Mouse (Mus musculus) thymus, adult 2 months (tissue): ENCODE measurements around the gene Rassf10.

Source experiments
- CTCF ChIP-seq: fragments of 200-500 bp; IDR thresholded peaks from 2 replicates; pipeline ENCODE4 v1.5.1; 2012; ENCODE audit warnings: mild to moderate bottlenecking, control low read depth, low read length, moderate library complexity, borderline replicate concordance; ENCODE audit not compliant: control insufficient read depth, poor library complexity, insufficient read depth; ENCODE audit errors: extremely low read depth
- POLR2A ChIP-seq: fragments of 200-500 bp; IDR thresholded peaks from 2 replicates; pipeline ENCODE4 v1.6.1; 2012; ENCODE audit warnings: mild to moderate bottlenecking, low read length, control low read depth, moderate library complexity; ENCODE audit not compliant: control insufficient read depth, poor library complexity, insufficient read depth; ENCODE audit errors: extremely low read depth

- no peak for TF ChIP-seq POLR2A
- TF ChIP-seq CTCF, result no peak
These were observed 14.8 kb upstream of the Rassf10 start for GRCm38 (mm10) chr7:112938959-112939358.
